Mouse (Mus musculus) mouse trophoblast stem cell (cell line): Measurements from ENCODE around the gene Hist1h2ah.

Experiments used
- in situ Hi-C, 2 experiments: fragments of 300-500 bp; cut with MseI, MboI; formaldehyde crosslinking; loops; 2 replicates in 1 of 2; 3 replicates in 1 of 2; pipeline ENCODE4 v1.15.1; 2025

The Hist1h2ah gene

GRCm38 (mm10) chr13:22019934-22020835 lies 15.2 kb downstream of the Hist1h2ah start:
- in situ Hi-C loops = loop anchor here (5.0 to 10.0 kb wide), 4 partner anchors 45 to 165 kb away; no protein-coding TSS in a partner anchor

- in situ Hi-C loops = no loop called here
These were observed 19.6 kb downstream of the Hist1h2ah start for GRCm38 (mm10) chr13:22015479-22016450.

GRCm38 (mm10) chr13:22014411-22014845 lies 20.9 kb downstream of the Hist1h2ah start:
- in situ Hi-C loops = no loop called here

GRCm38 (mm10) chr13:22013716-22014115 lies 21.7 kb downstream of the Hist1h2ah start:
- in situ Hi-C loops = no loop called here

- in situ Hi-C loops = no loop called here
These were observed 25.7 kb downstream of the Hist1h2ah start, which contains the start of gene Prss16 for GRCm38 (mm10) chr13:22009642-22010041. Gene Prss16 (minus strand): TSS chr13:22009742.

GRCm38 (mm10) chr13:22008707-22009106 lies 26.7 kb downstream of the Hist1h2ah start:
- in situ Hi-C loops = no loop called here

- in situ Hi-C loops = no loop called here
These were observed 27.5 kb downstream of the Hist1h2ah start for GRCm38 (mm10) chr13:22007872-22008271.

- in situ Hi-C loops = no loop called here
These were observed 28.3 kb downstream of the Hist1h2ah start for GRCm38 (mm10) chr13:22007121-22007510.

- in situ Hi-C loops = no loop called here
These were observed 28.8 kb downstream of the Hist1h2ah start for GRCm38 (mm10) chr13:22006334-22007120.

GRCm38 (mm10) chr13:22005605-22006333 lies 29.6 kb downstream of the Hist1h2ah start:
- in situ Hi-C loops = no loop called here

- in situ Hi-C loops = no loop called here
These were observed 33.5 kb downstream of the Hist1h2ah start for GRCm38 (mm10) chr13:22001823-22002222.

GRCm38 (mm10) chr13:22001346-22001745 lies 34.0 kb downstream of the Hist1h2ah start:
- in situ Hi-C loops = no loop called here

- in situ Hi-C loops = no loop called here
These were observed 36.2 kb downstream of the Hist1h2ah start for GRCm38 (mm10) chr13:21999147-21999546.

- in situ Hi-C loops = no loop called here
These were observed 37.0 kb downstream of the Hist1h2ah start for GRCm38 (mm10) chr13:21998412-21998811.

- in situ Hi-C loops = no loop called here
These were observed 37.5 kb downstream of the Hist1h2ah start for GRCm38 (mm10) chr13:21997821-21998220.

- in situ Hi-C loops = no loop called here
These were observed 38.1 kb downstream of the Hist1h2ah start for GRCm38 (mm10) chr13:21997201-21997820.

- in situ Hi-C loops = no loop called here
These were observed 38.6 kb downstream of the Hist1h2ah start for GRCm38 (mm10) chr13:21996840-21997185.

GRCm38 (mm10) chr13:21996101-21996839 lies 39.1 kb downstream of the Hist1h2ah start:
- in situ Hi-C loops = no loop called here

- in situ Hi-C loops = no loop called here
These were observed 39.9 kb downstream of the Hist1h2ah start for GRCm38 (mm10) chr13:21995331-21995914.
